11 mouse cellular contexts compared by ENCODE assay signal in genomic region chr3:32886386-32886785, GRCm38 (mm10).
"Had no signal": no experiment of that assay in that cellular context is flagged by ENCODE, and none has a peak within 500 bp of the region (broad histone marks: within the 10 kb centered on the region; RNA-seq: fewer than 3 reads in every experiment).

No protein-coding gene starts in this region.

- DNase-seq: forebrain, postnatal 0 days; heart, adult 18-20 months; heart, postnatal 10 days; heart, postnatal 36 days; kidney, adult 11 months; kidney, adult 2 months; kidney, adult 9 months; kidney, postnatal 14 days; kidney, postnatal 36 days; liver; liver, embryonic 13.5 days had no signal
